Mouse (Mus musculus) forebrain, postnatal 0 days (tissue): ENCODE results near the gene Sytl3. TPM values are rescaled to one million over a fixed set of nuclear protein-coding genes. Genes with fewer than 3 reads are reported as not detected.

ENCODE experiments used
- ATAC-seq: fragments of 200-750 bp; cut with Nextera tagmentation; 2 replicates; pipeline ENCODE4 v1.8.0; 2017; ENCODE audit warnings: mild to moderate bottlenecking, moderate library complexity
- DNase-seq: peaks from one replicate; pipeline ENCODE4 v3.0.0-alpha.2; 2015
- H3K27ac ChIP-seq: fragments of 300-500 bp; sonication (generic); 2 replicates; pipeline ENCODE4 v1.5.1; 2014; ENCODE audit warnings: low read depth, mild to moderate bottlenecking, antibody characterized with exemption, low read length, moderate library complexity, mixed read lengths
- H3K27me3 ChIP-seq: fragments of 300-500 bp; sonication (generic); 2 replicates; pipeline ENCODE4 v1.6.1; 2014; ENCODE audit warnings: mild to moderate bottlenecking, low read length, mixed read lengths; ENCODE audit not compliant: insufficient read depth
- H3K36me3 ChIP-seq: fragments of 300-500 bp; sonication (generic); 2 replicates; pipeline ENCODE4 v1.6.1; 2014; ENCODE audit warnings: mild to moderate bottlenecking, moderate library complexity; ENCODE audit not compliant: insufficient read depth
- H3K4me1 ChIP-seq: fragments of 300-500 bp; sonication (generic); 2 replicates; pipeline ENCODE4 v1.6.1; 2014; ENCODE audit warnings: antibody characterized with exemption; ENCODE audit not compliant: insufficient read depth
- H3K4me2 ChIP-seq: fragments of 300-500 bp; sonication (generic); 2 replicates; pipeline ENCODE4 v1.6.1; 2014; ENCODE audit warnings: low read depth, mild to moderate bottlenecking, moderate library complexity
- H3K4me3 ChIP-seq: fragments of 300-500 bp; sonication (generic); 2 replicates; pipeline ENCODE4 v1.5.1; 2014; ENCODE audit warnings: low read depth, low read length, mixed read lengths
- H3K9ac ChIP-seq: fragments of 300-500 bp; sonication (generic); 2 replicates; pipeline ENCODE4 v1.6.1; 2014; ENCODE audit warnings: mild to moderate bottlenecking
- H3K9me3 ChIP-seq: fragments of 300-500 bp; sonication (generic); 2 replicates; pipeline ENCODE4 v1.6.1; 2016; ENCODE audit warnings: low read length
- CTCF ChIP-seq: sonication (generic); IDR thresholded peaks from 2 replicates; pipeline ENCODE4 v1.5.1; 2016; ENCODE audit warnings: antibody characterized with exemption, control low read depth, low read depth
- WGBS: fragments of 180-500 bp; shearing (Covaris S2); extraction: QIAGEN DNeasy Blood & Tissue Kit; methylation state at CpG from one replicate; pipeline ENCODE4 v1.1.7; 2014; 5-methylcytosine and 5-hydroxymethylcytosine counted together
- polyA plus RNA-seq: library from polyadenylated mRNA; unstranded; fragments of >200 nt; fragmentation: Nextera tagmentation; extraction: Ambion mirVana; gene quantifications from 2 replicates; pipeline ENCODE4 v1.2.1, GENCODE M21; 2015
- total RNA-seq: library from RNA; depleted of rRNA; stranded (reverse); fragments of >200 nt; gene quantifications from 2 replicates; pipeline ENCODE4 v1.2.3, GENCODE M21; 2014; rRNA removed

Gene Sytl3
- total and polyA plus RNA-seq, 2 experiments from 2014 or later = 0.47 to 0.81 TPM

GRCm38 (mm10) chr17:6787241-6787640, 128.3 kb downstream of the Sytl3 start:
- H3K9ac ChIP-seq = no peak overlapping the region
- 91% methylated on average over 4 of the region's 4 CpGs for whole genome bisulfite sequencing
- H3K4me2 ChIP-seq = no peak overlapping the region
- no peak overlapping the region for H3K4me3 ChIP-seq
- H3K9me3 ChIP-seq = no peaks in the 10 kb centered on the region
- no peaks in the 10 kb centered on the region for H3K36me3 ChIP-seq
- H3K27me3 ChIP-seq = no peaks in the 10 kb centered on the region
- DNase-seq = no peak
- peaks cover 5% of the 10 kb centered on the region; the same call in 1 of the 2 replicates for H3K4me1 ChIP-seq
- no peak for TF ChIP-seq CTCF
- H3K27ac ChIP-seq = no peak overlapping the region
- no peak for ATAC-seq

Other genes with a start within 250 kb of the Sytl3 start
- gene Dynlt1b, start 229.0 kb upstream of the Sytl3 start, total RNA-seq = 431 and 543 TPM in 2 replicates
- gene Dynlt1b, start 229.0 kb upstream of the Sytl3 start, polyA plus RNA-seq = 1,167 and 1,337 TPM in 2 replicates
- gene Dynlt1c, start 57.4 kb upstream of the Sytl3 start, total RNA-seq = 29.9 and 32.1 TPM in 2 replicates
- 4.8 and 11.0 TPM in 2 replicates for gene Dynlt1c, start 57.4 kb upstream of the Sytl3 start, polyA plus RNA-seq
- gene Dynlt1f, start 3.2 kb upstream of the Sytl3 start, total RNA-seq = 91.6 and 111 TPM in 2 replicates
- gene Dynlt1f, start 3.2 kb upstream of the Sytl3 start, polyA plus RNA-seq = 244 and 265 TPM in 2 replicates
- 37.8 and 45.4 TPM in 2 replicates for gene Ezr, start 123.7 kb downstream of the Sytl3 start, total RNA-seq
- gene Ezr, start 123.7 kb downstream of the Sytl3 start, polyA plus RNA-seq = 51.6 and 60.2 TPM in 2 replicates